Mouse (Mus musculus) ES-E14 (cell line): ENCODE measurements at regions not wholly inside any gene's neighbourhood (a gene's known extent, or its start where the extent isn't known, plus 50 kb on each side); places are given as distances from the start of the nearest gene placed in this dataset.

Experiments used
- DNase-seq: peaks from one replicate; pipeline ENCODE4 v3.0.0-alpha.2; 2013; ENCODE audit warnings: low read depth, low spot score
- H3K27ac ChIP-seq: 2 replicates; pipeline ENCODE4 v1.5.1; 2012; ENCODE audit warnings: low read depth, mild to moderate bottlenecking, low read length, moderate library complexity, mixed read lengths; ENCODE audit not compliant: poor library complexity, insufficient read depth, severe bottlenecking
- H3K36me3 ChIP-seq: 2 replicates; pipeline ENCODE4 v1.6.1; 2012; ENCODE audit warnings: mild to moderate bottlenecking, low read length, moderate library complexity, mixed read lengths; ENCODE audit not compliant: control insufficient read depth, poor library complexity, insufficient read depth, severe bottlenecking
- H3K4me1 ChIP-seq, 2 experiments: fragments of 150-350 bp in 1 of 2; sonication (generic) in 1 of 2; 2 replicates each; pipeline ENCODE4 v1.6.1; 2012; ENCODE audit warnings: low read length in 2 of 2, mild to moderate bottlenecking in 1 of 2, mixed read lengths in 1 of 2; ENCODE audit not compliant: control insufficient read depth in 2 of 2, insufficient read depth in 2 of 2, poor library complexity in 1 of 2
- H3K4me3 ChIP-seq, 2 experiments: fragments of 150-350 bp in 1 of 2; sonication (generic) in 1 of 2; 2 replicates each; pipeline ENCODE4 v1.5.1; 2012; ENCODE audit warnings: low read length in 2 of 2, low read depth in 1 of 2, mild to moderate bottlenecking in 1 of 2, mixed read lengths in 1 of 2; ENCODE audit not compliant: insufficient read depth in 1 of 2, poor library complexity in 1 of 2, severe bottlenecking in 1 of 2
- H3K9ac ChIP-seq: 2 replicates; pipeline ENCODE4 v1.6.1; 2012; ENCODE audit warnings: low read depth, mild to moderate bottlenecking, low read length, mixed read lengths; ENCODE audit not compliant: poor library complexity, insufficient read depth, severe bottlenecking
- H3K9me3 ChIP-seq: fragments of 150-350 bp; sonication (generic); 2 replicates; pipeline ENCODE4 v1.6.1; 2012; ENCODE audit warnings: low read depth, mild to moderate bottlenecking, low read length; ENCODE audit not compliant: control insufficient read depth, insufficient read depth
- CHD2 ChIP-seq: IDR thresholded peaks from 2 replicates; pipeline ENCODE4 v1.6.1; 2014; ENCODE audit warnings: mild to moderate bottlenecking, low read depth, low read length, inconsistent platforms
- HCFC1 ChIP-seq: IDR thresholded peaks from 2 replicates; pipeline ENCODE4 v1.6.1; 2012; ENCODE audit warnings: low read length, inconsistent platforms, borderline replicate concordance; ENCODE audit not compliant: insufficient read depth
- MAFK ChIP-seq: IDR thresholded peaks from 2 replicates; pipeline ENCODE4 v1.6.1; 2014; ENCODE audit warnings: mild to moderate bottlenecking, low read depth, low read length, inconsistent platforms; ENCODE audit not compliant: insufficient read depth
- ZC3H11A ChIP-seq: IDR thresholded peaks from 2 replicates; pipeline ENCODE4 v1.6.1; 2012; ENCODE audit warnings: low read depth, mild to moderate bottlenecking, inconsistent platforms, low read length, borderline replicate concordance
- ZNF384 ChIP-seq: IDR thresholded peaks from 2 replicates; pipeline ENCODE4 v1.6.1; 2012; ENCODE audit warnings: low read depth, low read length, inconsistent platforms
- in situ Hi-C, 2 experiments: fragments of 600-800 bp; cut with MboI; formaldehyde crosslinking; loops; one replicate each; pipeline ENCODE4 v1.15.1; 2025; ENCODE audit warnings: low sequenced_read_pairs in 2 of 2, inconsistent platforms in 1 of 2; ENCODE audit not compliant: unreplicated experiment in 2 of 2

GRCm38 (mm10) chr8:107696384-107697346 lies 108.4 kb upstream of the Psmd7 start:
- no peak for DNase-seq

DNA sequence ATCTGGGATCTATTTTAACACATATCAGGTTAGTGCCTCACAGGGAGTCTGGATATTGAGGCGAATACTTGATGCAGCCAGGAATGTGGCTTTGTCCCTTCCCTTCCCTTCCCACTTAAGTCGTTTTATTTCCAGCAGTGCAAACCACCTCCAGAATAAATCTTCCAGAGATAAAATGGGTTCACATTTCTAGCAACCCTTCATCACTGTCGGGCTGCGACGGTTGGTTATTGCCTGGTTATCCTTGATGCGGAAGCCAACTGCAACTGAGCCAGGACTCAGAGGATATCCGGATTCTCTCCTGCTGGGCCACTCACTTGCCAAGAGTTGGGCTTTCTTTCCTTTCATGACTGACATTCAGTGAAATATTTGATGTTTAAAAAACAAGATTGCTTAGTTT lies 111.0 kb upstream of the Psmd7 start:
- Histone ChIP-seq H3K36me3 (no peaks in the 10 kb centered on the region), H3K9me3 (no peaks in the 10 kb centered on the region), H3K4me1 (no peaks in the 10 kb centered on the region), H3K9ac (no peak overlapping the region), H3K4me3 (no peak overlapping the region), H3K27ac (no peak overlapping the region)
- in situ Hi-C loops = no loop called here
- DNase-seq = no peak
- TF ChIP-seq CHD2 (no peak), ZNF384 (no peak), MAFK (no peak), HCFC1 (no peak), ZC3H11A (no peak)

More at GRCm38 (mm10) chr8:107696384-107697346, 108.4 kb upstream of the Psmd7 start:
- H3K36me3 ChIP-seq = no peaks in the 10 kb centered on the region
- no peak overlapping the region for H3K9ac ChIP-seq
- H3K27ac ChIP-seq = no peak overlapping the region
- TF ChIP-seq ZC3H11A (no peak), ZNF384 (no peak), CHD2 (no peak), HCFC1 (no peak), MAFK (no peak)
- H3K9me3 ChIP-seq = no peaks in the 10 kb centered on the region
- H3K4me1 ChIP-seq = no peaks in the 10 kb centered on the region
- in situ Hi-C loops = no loop called here
- H3K4me3 ChIP-seq = no peak overlapping the region

DNA sequence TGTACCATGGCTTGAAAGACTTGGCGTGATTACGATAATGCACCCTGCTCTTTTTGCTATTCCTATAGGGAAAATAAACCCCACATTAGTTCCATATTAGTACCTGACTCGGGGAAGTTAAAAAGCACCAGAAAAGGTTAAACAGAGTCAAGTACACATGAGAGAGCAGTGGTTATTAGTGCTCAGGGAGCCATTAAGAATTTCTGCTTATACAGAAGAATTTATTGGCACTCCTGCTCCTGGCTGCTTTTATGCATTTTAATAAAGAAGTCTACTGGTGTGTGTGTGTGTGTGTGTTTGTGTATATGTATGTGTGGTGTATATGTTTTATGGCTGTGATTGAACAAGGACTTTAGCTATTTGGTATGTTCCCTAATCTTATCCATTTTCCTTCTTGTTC lies 111.5 kb upstream of the Psmd7 start:
- H3K9ac ChIP-seq = no peak overlapping the region
- TF ChIP-seq MAFK (no peak), ZC3H11A (no peak), ZNF384 (no peak), HCFC1 (no peak), CHD2 (no peak)
- no peak overlapping the region for H3K4me3 ChIP-seq
- in situ Hi-C loops = no loop called here
- H3K27ac ChIP-seq = no peak overlapping the region
- no peaks in the 10 kb centered on the region for H3K9me3 ChIP-seq
- no peak for DNase-seq
- no peaks in the 10 kb centered on the region for H3K4me1 ChIP-seq
- H3K36me3 ChIP-seq = no peaks in the 10 kb centered on the region

GRCm38 (mm10) chr8:107715901-107716300 lies 127.6 kb upstream of the Psmd7 start:
- TF ChIP-seq ZC3H11A (no peak), MAFK (no peak), ZNF384 (no peak), HCFC1 (no peak), CHD2 (no peak)
- no peak overlapping the region for H3K27ac ChIP-seq
- H3K9ac ChIP-seq = no peak overlapping the region
- H3K4me3 ChIP-seq = no peak overlapping the region
- DNase-seq = no peak
- H3K36me3 ChIP-seq = no peaks in the 10 kb centered on the region
- H3K9me3 ChIP-seq = no peaks in the 10 kb centered on the region
- in situ Hi-C loops = no loop called here
- H3K4me1 ChIP-seq = no peaks in the 10 kb centered on the region
